ENCODE assay signal across 12 mouse cellular contexts in the genomic region with DNA sequence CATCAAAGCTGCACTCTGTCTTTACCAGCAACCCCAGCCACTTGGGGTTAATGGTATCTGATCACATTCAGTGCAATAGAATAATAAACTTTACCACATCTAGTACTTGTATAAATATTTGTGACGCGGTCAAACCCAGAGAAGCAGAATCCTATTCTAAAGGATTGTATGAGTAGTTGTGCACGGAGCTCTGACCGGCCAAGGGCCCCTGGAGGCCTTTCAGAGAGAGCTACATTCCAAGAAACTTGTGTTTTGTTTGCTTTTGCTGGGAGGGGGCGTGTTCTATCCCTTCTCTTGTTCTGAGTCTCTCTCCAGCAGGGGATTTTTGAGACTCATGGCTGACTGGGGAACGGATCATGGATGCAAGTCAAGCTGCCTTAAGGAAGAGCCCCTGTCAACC. TPM values are rescaled to one million over a fixed set of nuclear protein-coding genes. Genes with fewer than 3 reads are reported as not detected.
"Had no signal": no experiment of that assay in that cellular context is flagged by ENCODE, and none has a peak within 500 bp of the region (broad histone marks: within the 10 kb centered on the region; RNA-seq: fewer than 3 reads in every experiment).

No protein-coding gene starts in this region.

RNA-seq across cellular contexts. Expression of gene Plac9b, which starts 7.3 kb away (rescaled TPM):
- polyA plus RNA-seq: inflammation-experienced regulatory T-cells, adult 6 months had no signal

RNA-seq across cellular contexts. Expression of gene Duxbl2, which starts 56.9 kb away (rescaled TPM):
- polyA plus RNA-seq: heart, embryonic 14.5 days; heart, embryonic 16.5 days; heart, postnatal 0 days; hindbrain, embryonic 10.5 days; hindbrain, embryonic 12.5 days; hindbrain, postnatal 0 days; inflammation-experienced regulatory T-cells, adult 6 months; intestine, embryonic 14.5 days; intestine, postnatal 0 days; kidney, adult 2 months; kidney, embryonic 15.5 days; kidney, postnatal 0 days had no signal
